Mouse (Mus musculus): ENCODE measurements around the gene Tmem273.

The Tmem273 gene

DNA sequence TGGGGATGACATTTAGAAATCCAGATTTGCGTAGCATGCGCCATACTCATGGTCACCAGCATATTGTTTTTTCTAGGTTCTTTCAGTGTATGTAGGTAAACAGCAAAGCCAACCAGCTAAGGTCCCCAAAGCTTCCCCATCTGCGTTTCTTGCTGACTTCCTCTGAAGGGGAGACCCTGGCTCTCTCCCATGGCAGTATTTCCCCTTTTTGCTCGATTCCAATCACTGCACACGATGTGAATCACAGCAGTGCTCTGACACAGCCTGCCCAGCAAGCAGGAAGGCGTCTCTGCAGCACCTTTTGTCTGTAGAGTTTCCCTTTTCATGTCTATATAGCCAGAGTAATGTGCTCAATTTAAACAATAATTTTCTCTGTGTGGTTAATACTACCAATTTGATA, 26.7 kb downstream of the Tmem273 start:
- no peak for DNase-seq (ENCODE audit: low spot score)

DNA sequence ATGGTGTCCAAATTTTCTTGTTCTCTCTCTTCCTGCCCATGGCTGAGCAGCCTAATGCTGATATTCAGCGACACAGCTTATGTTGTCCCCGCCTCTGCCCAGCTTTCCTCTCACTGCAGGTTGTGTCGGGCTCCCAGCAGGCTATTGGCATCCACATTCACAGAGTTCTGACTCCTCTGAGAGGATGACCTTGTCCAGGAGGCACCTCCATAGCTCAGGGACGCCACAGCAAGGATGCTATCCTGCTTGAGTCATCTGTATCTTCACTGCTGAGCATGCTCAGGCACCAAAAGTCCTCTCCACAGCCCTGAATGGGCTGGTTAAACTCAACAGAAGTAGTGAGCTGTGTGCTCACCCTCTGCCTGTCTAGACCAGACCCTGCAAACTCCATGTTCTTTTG, 29.2 kb downstream of the Tmem273 start:
- DNase-seq (ENCODE audit: low spot score), result no peak

DNA sequence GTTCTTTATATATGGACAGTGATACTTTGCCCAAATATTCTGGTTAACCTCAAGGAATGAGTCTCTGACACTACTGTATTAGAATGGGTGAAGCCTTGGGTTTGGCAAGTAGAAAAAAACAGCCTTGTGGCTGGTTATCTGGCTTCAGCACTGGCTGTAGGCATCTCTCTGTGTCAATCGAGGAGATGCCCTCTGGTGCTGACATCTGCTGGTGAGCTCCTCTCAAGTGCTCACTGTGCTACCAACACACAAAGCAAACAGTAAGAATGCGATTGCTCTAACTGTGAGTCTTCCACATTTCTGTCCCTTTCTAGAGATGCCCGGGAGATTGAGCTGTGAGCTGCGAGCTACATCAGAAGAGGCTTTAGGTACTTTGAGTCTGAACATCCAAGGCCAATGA, 30.8 kb downstream of the Tmem273 start:
- no peak for DNase-seq (ENCODE audit: low spot score)

DNA sequence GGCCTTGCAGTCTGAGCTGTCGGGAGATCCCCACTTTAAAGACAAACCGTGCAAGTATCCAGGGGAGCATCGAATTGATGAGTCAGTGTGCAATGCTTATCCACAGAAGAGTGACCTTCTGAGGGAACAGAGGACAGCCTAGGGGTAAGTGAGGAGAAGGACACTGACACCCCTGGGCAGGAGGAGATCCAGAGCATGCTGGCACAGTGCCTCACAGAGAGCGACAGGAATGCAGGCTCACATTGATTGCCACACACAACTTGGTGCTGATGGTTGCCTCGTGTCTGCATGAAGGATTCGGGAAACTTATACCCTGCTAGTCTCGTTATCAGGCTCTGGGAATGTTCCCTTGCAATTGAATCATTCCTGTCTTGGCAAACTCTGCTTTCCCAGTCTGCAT, 31.5 kb downstream of the Tmem273 start:
- no peak for DNase-seq (ENCODE audit: low spot score)

DNA sequence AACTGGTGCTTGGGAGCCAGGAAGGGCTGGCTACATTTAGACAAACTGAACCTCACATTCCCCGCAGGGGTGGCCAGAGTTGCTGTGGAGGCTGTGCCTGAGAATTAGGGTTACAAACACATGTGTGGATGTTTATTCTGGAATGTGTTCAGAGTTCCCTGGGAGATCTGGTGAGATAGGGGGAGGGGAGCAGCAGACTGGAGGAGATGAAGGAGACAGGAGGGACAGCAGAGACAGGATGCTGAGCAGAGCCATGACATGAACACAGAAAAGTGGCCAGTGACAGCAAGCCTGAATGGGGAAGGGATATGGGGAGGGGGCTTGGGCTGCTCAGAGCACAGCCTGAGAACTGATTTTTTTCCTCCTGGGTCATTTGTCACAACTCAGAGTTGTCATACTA, 33.5 kb downstream of the Tmem273 start:
- DNase-seq (ENCODE audit: low spot score), result no peak

DNA sequence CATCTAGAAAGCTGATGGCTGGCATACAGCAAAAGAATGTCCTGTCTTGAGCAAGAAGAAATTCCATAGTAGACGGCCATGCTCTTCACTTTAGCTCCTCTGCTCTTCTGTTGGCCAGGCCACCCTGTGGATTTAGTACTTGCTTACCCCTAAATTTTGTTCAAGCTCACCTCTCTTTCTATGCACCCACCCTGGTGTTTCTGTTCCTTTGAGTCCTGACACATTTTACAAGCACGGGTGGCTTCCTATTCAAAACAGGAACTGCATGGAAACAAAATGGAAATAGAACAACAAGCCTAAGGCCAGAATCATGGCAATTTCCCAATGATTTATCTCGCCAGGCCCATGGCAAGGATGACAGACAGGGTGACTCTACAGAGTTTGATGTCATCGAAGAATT, 37.0 kb downstream of the Tmem273 start:
- no peak for DNase-seq (ENCODE audit: low spot score)

DNA sequence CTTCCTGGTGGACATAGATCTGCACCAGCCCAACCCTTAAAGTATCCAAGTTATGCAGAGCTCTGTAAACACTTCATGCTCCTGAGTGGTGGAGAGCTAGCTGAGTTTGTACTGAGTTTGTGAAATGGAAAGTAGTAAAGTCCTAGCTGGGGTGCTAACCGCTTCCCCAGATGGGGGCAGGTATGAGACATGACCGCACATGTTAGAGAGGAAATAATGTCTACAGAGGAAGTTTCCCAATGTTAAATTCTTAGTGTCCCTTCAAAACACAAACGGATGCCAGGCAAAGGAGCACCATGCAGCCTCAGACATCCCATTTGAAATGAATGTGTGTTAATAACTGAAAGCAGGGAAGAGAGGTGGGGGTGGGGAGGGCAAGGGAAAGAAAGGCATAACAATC, 38.1 kb downstream of the Tmem273 start:
- no peak for DNase-seq (ENCODE audit: low spot score)

DNA sequence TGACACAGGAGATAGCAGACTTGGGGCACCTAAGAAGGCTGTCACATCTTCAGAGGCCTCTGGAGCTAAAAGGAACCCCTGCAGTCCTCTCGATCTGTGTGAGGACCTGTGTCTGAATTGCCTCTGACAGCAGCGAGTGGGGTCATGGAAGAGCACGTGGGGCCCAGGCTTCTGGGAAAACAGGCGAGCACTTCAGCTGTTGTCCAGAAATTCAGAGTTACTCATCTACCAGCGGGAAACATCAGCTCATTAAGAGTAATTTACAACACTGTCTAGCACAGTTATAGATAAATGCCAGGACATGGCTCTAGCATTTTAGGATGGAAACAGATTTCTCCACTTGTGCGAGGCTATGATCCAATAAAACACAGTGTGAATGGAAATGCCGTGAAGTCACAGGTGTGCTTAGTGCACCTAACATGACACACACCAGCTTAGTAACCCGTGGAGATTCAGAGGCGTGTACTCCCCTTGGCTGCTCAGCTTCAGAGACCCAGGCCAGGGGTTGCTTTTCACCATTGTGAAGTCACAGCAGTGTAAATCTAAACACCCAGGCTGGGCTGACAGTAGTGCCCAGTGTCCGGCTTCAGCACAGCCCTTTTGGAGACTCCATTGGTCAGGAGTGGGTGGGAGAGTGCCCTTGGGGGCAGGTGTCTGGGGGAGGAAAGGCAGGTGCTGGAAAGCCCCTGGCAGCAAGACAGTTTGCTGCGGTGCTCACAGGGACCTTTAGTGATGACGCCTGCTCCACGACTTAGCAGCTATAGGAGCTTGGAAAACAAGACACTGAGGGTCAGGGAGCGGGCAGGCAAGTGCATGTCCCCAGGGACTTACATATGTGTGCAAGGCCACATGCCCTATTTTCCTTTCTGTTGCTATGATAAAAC, 38.7 kb downstream of the Tmem273 start:
- no peak for DNase-seq (ENCODE audit: low spot score)

DNA sequence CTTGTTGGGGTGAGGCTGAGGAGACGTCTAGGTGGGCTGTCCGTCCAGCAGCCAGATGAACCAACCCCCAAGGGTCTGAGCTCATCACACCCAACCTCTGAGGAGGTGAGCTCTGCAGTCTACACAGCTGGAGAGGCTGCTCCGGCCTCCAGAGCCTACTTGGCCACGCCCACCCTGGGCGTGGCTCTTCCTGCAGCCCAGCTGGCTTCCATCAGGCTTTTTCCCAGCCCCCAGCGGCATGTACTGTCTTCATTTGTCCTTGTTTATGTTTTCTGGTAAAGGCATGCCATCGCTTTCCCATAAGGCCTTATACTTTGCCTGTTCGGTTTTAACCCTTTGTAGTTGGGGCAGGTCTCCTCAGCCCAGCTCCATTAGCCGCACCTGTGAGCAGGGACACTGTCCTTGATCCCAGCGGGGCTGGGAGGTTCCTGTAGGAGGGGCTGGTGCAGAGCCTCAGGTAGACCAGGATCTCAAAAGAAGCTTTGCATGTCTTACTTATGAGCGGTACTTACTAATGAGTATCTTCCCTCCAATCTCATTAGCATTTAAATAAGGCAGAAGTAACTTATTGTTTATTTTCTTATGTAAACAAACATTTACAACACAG, 39.8 kb downstream of the Tmem273 start:
- DNase-seq (ENCODE audit: low spot score), result peak; percentile 71

DNA sequence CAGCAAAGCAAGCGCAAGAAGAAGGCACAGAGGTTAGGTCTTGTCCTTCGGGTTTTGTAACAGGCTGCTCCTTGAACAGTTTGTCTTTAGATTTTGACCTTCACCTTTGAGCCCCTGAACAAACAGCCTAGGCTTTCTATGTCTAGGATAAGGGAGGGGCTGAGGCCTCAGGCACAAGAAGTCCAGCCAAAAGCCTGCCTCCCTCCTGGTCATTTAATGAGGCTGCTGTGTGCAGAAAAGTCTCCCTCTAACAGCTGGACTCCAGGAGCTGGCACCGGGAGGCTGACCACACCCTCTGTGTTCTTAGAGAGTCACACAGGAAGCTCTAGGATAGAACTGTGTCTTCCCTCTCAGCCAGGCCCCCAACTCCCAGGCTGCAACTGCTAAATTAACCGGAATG, 41.4 kb downstream of the Tmem273 start:
- no peak for DNase-seq (ENCODE audit: low spot score)

DNA sequence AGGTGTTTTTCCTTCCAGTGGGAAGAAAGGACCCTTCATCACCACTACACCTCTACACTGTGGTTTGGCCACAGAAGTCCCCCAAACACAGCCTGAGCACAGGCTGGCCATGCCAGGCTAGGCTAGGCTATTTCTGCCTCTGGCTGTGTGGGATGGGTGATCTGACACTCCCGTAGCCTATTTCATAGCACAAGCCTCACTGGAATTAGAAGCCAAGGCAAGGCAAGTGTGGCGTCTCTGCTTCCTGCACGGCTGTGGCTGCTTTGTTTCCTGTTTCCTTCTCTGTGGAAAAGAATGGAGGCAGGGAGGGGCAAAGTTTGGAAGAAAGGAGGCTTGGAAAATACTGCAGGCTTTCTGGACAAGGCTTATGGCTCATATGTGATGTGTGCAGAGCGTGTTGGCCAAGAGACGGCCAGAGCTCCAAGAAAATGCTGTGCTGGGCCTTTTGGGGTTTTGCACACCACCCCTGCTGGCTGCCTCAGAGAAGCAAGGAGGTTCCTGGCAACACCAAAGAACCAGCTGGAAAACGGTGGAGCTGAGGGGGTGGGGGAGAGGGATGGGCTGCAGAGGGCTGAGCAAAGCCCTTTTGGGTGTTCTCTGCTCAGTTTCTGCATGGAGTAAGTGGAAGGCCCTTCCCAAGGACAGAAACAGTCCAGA, 42.4 kb downstream of the Tmem273 start:
- DNase-seq (ENCODE audit: low spot score), result no peak

DNA sequence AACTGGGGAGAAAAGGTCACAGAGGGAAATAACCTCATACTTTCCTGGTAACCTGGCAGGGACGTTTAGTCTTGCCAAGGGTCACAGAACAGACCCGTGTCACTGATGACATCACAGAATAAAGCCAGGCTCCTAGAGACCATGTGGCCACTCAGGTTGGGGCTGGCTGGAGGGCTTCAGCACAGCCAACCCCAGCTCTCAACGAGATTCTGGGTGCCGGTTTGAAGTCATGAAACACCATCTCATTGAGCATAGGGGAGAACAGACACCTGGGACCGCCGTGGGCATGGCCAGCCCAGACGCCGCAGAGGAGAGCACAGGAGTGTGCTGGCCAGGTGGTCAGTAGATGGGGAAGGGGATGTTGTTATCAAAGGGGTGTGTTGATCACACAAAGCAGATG, 48.1 kb downstream of the Tmem273 start, which contains the start of gene Fam170b:
TSS of gene Fam170b (plus strand) at position 116 of the 400 bp plus-strand sequence.
- no peak for DNase-seq (ENCODE audit: low spot score)

DNA sequence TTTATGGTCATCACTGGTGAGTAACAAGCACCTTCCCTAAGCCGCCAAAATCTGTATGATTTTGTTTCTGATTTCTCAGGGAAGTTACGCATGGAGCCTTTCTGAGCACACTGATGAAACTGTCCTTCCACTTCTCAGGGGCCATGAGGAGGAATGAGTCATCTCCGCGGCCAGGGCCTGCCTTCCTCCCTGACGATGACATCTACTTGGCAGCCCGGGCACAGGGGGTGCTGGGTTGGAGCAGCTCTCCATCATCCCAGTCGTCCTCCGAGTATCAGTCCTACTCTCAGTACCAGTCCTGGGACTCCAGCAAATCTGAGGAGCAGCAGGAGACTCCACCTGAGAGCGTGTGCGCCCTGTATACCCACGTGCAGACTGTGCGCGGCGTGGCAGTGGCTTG, 49.4 kb downstream of the Tmem273 start:
- no peak for DNase-seq (ENCODE audit: low spot score)

DNA sequence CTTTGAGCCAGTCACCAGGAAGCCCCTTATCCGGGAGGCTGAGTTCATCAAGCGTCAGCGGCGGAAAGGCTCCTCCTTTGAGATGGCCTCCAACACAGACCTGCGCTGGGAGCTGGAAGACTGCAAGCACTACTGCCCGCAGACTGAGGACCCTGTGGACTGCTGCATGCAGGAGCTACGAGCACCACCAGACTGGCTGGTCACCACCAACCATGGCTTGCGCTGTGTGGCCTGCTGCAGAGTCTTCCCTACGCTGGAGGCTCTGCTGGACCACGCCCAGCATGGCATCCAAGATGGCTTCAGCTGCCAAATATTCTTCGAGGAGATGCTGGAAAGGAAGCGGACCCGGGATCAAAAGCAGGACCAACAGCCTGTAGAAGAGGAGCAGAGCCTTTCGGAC, 49.8 kb downstream of the Tmem273 start:
- DNase-seq (ENCODE audit: low spot score), result no peak

DNA sequence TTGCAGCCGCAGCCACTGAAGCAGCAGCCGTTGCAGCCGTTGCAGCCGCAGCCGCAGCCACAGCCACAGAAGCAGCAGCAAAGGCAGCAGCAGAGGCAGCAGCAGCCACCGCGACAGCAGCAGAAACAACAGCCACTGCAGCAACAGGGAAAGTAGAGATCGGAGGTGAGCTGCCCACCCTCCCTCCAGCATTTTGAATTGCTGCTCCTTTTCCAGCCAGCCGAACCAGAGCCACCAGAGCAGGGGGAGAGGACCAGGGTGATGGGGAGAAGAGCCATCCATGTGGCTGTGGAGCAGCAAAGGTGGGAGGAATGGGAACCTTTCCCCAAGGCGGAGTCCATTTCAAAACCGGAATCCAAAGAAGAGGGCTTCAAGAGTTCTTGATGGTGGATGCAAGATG, 50.4 kb downstream of the Tmem273 start:
- no peak for DNase-seq (ENCODE audit: low spot score)

DNA sequence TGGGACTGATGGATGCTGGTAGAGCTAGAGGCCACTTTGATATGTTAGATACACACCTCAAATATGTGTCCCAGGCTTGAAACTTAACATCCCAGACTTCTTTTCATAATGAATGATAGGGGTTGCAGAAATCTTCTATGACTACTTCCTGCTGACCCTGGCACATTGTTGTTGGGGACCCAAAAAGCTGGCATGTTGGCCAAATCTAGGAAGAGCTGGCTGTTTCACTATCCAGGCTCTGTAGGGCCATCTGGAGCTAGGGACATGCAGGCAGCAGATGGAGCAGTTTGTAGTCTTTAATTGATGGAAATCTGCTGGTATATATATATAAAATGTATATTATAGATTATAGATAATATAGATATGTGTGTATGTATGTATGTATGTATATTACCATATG, 56.3 kb downstream of the Tmem273 start:
- DNase-seq (ENCODE audit: low spot score), result no peak

DNA sequence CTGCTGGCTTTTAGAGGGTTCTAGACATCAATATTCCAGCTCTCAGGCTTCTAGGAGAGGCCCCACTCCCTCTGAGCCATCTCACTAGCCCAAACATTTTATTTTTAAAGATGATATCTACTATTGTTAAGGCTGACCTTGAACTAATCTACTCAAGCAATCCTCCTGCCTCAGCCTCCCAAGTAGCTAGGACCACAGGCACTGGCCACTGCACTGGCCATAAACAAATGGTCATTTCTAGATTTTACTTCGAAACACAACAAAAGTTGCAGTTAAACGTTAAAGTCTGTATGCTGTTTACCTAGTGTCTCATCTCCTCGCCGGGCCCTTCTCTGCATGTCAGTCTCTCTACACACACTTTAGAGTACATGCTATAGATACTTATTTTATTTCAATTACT, 68.3 kb downstream of the Tmem273 start:
- no peak for DNase-seq (ENCODE audit: low spot score)

DNA sequence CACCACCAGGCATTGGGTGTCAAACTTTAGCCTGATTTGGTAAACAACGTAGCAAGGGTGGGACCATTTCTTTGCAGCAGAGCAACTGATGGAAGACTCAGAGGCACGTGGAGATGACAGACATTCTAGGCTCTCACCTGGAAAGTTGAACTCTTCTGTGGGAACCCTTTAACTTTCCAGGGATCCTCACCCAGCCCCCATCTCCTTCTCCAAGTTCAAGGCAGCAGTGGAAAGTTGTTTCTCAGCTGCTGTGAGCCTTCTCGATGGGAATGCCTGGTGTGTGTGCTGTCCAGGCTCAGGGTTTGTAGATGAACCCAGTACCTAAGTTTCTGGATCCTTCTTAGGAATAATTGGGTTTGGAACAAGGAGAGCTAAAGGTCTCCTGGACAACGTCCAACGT, 70.5 kb downstream of the Tmem273 start:
- DNase-seq (ENCODE audit: low spot score), result no peak

DNA sequence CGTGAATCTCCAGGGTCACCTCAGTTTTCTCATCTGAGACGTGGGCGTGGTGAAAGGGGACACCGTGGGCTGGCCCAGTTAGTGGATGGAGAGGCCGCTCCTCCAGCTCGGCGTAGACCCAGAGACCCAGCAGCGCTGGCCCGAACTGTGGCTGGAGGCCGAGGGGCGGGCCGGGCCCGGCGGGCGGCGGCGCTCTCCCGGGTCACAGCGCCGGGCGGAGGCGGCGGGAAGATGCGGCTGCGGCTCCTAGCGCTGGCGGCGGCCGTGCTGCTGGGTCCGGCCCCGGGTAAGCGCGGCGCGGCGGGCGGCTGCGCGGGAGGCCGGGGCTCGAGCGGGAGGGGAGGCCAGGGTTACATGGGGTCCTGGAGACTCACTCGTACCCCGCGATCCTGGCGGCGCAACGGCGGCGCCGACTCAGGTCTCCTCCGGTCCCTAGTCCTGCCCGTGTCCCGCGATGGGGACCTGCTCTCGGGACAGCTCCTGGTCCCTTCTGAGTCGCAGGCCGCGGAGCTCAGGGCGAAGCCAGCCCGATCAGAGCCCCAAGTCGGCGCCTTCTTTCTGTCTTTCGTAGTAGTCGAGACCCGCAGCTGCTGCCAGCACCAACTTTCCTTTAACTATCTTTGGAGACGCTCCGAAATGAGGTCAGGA, 71.0 kb downstream of the Tmem273 start, which contains the start of gene Vstm4:
TSS of gene Vstm4 (plus strand) at position 76 of the 648 bp plus-strand sequence.
- peak; percentile 68 for DNase-seq (ENCODE audit: low spot score)

DNA sequence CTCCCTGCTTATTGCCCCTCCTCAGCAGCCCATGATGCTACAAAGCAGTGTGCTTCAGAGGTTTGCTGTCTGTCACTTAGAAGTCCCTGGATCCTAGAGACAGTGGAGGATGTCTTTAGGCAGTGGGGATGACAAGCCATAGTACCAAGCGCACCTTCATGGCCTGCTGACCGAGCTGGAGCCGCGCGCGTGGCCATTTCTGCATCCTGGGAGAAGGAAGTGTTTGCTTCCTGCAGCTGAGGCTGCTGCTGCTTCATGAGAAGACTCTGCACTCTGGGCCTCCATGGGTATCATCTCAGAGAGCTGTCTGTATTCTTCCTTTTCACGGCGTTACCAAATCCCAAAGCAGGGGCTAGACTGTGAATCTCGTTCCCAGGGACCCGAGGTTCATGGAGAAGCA, 72.6 kb downstream of the Tmem273 start:
- DNase-seq (ENCODE audit: low spot score), result no peak

DNA sequence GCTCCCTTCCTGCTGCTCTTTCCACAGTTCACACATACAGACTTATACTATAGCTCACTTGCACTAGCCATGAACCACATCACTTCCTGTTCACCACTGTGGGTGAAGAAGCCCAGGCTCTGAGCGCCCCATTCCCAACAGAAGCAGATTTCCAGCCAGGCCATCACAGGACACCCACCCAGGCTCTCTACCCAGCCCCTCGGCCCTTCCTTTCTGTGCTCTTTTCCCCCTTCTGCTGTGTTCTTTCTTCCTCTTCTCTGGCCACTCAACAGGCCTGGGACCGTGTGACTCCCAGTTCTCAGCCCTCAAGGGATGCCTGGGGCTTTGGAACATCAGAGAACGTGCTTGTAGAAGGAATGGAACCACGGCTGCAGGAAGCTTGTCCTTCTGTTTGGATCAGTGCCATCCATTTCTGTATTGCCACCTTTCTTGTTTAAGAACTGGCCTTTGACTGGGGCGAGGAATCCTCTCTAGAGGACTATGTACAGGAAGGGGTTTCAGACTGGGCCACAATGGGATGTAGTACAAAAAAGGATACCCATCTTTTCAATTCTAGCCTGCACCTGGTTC, 73.3 kb downstream of the Tmem273 start:
- DNase-seq (ENCODE audit: low spot score), result no peak

All from embryo, embryonic 10 days (tissue).